Mouse (Mus musculus) heart, embryonic 11.5 days (tissue): Measurements from ENCODE around the gene 2900026A02Rik. TPM values are rescaled to one million over a fixed set of nuclear protein-coding genes. Genes with fewer than 3 reads are reported as not detected.

ENCODE experiments used
- ATAC-seq: fragments of 200-750 bp; cut with Nextera tagmentation; replicated peaks from 2 replicates; pipeline ENCODE4 v1.8.0; 2017; ENCODE audit warnings: moderate library complexity; ENCODE audit not compliant: insufficient number of reproducible peaks, low FRiP score, low TSS enrichment
- H3K27ac ChIP-seq: fragments of 300-500 bp; sonication (generic); 2 replicates; pipeline ENCODE4 v1.5.1; 2014; ENCODE audit warnings: mild to moderate bottlenecking, low read depth, low read length
- H3K27me3 ChIP-seq: fragments of 300-500 bp; sonication (generic); 2 replicates; pipeline ENCODE4 v1.6.1; 2014; ENCODE audit warnings: mild to moderate bottlenecking, low read length, mixed read lengths; ENCODE audit not compliant: control insufficient read depth, insufficient read depth
- H3K36me3 ChIP-seq: fragments of 300-500 bp; sonication (generic); 2 replicates; pipeline ENCODE4 v1.6.1; 2014; ENCODE audit warnings: mild to moderate bottlenecking, low read length, moderate library complexity, mixed read lengths; ENCODE audit not compliant: control insufficient read depth, insufficient read depth
- H3K4me1 ChIP-seq: fragments of 300-500 bp; sonication (generic); 2 replicates; pipeline ENCODE4 v1.6.1; 2014; ENCODE audit warnings: low read length; ENCODE audit not compliant: control insufficient read depth, insufficient read depth
- H3K4me2 ChIP-seq: fragments of 300-500 bp; sonication (generic); 2 replicates; pipeline ENCODE4 v1.6.1; 2014; ENCODE audit warnings: mild to moderate bottlenecking, moderate library complexity
- H3K4me3 ChIP-seq: fragments of 300-500 bp; sonication (generic); 2 replicates; pipeline ENCODE4 v1.5.1; 2014; ENCODE audit warnings: low read depth, low read length
- H3K9ac ChIP-seq: fragments of 300-500 bp; sonication (generic); 2 replicates; pipeline ENCODE4 v1.6.1; 2014; ENCODE audit warnings: mild to moderate bottlenecking, low read depth, low read length, moderate library complexity
- H3K9me3 ChIP-seq: fragments of 300-500 bp; sonication (generic); replicated peaks from 2 replicates; pipeline ENCODE4 v1.6.1; 2016; ENCODE audit warnings: low read length; ENCODE audit not compliant: control insufficient read depth
- WGBS: fragments of 180-500 bp; shearing (Covaris S2); extraction: QIAGEN DNeasy Blood & Tissue Kit; methylation state at CpG from one replicate; pipeline ENCODE4 v1.1.7; 2014; ENCODE audit not compliant: insufficient replicate concordance; 5-methylcytosine and 5-hydroxymethylcytosine counted together
- polyA plus RNA-seq: library from polyadenylated mRNA; unstranded; fragments of >200 nt; fragmentation: Nextera tagmentation; extraction: Ambion mirVana; gene quantifications from 2 replicates; pipeline ENCODE4 v1.2.1, GENCODE M21; 2014

Gene 2900026A02Rik
- polyA plus RNA-seq, 1 experiment from 2014 or later: 7.0 TPM

GRCm38 (mm10) chr5:113145171-113145570, 75.9 kb downstream of the 2900026A02Rik start:
- no peak for ATAC-seq
- Histone ChIP-seq H3K9ac (no peak overlapping the region), H3K4me1 (peaks cover 27% of the 10 kb centered on the region), H3K4me3 (no peak overlapping the region), H3K4me2 (no peak overlapping the region), H3K27me3 (no peaks in the 10 kb centered on the region), H3K27ac (peak overlapping the region; percentile 36; the same call in 1 of the 2 replicates), H3K36me3 (no peaks in the 10 kb centered on the region), H3K9me3 (no peaks in the 10 kb centered on the region)
- WGBS: 39% methylated on average over 9 of the region's 9 CpGs

- Histone ChIP-seq H3K9me3 (no peaks in the 10 kb centered on the region), H3K27ac (no peak overlapping the region), H3K27me3 (no peaks in the 10 kb centered on the region), H3K4me3 (no peak overlapping the region), H3K9ac (peak overlapping the region; percentile 1; the same call in 1 of the 2 replicates), H3K4me1 (peaks cover 27% of the 10 kb centered on the region), H3K36me3 (no peaks in the 10 kb centered on the region), H3K4me2 (no peak overlapping the region)
- no peak for ATAC-seq
- WGBS: 46% methylated on average over 11 of the region's 11 CpGs
These were observed 78.5 kb downstream of the 2900026A02Rik start for GRCm38 (mm10) chr5:113142486-113142885.

GRCm38 (mm10) chr5:113142018-113142417, 79.0 kb downstream of the 2900026A02Rik start:
- peaks cover 31% of the 10 kb centered on the region for H3K4me1 ChIP-seq
- H3K9me3 ChIP-seq: no peaks in the 10 kb centered on the region
- H3K36me3 ChIP-seq: no peaks in the 10 kb centered on the region
- ATAC-seq: no peak
- no peak overlapping the region for H3K27ac ChIP-seq
- WGBS: 83% methylated on average over 5 of the region's 5 CpGs
- no peak overlapping the region for H3K4me3 ChIP-seq
- H3K9ac ChIP-seq: no peak overlapping the region
- no peak overlapping the region for H3K4me2 ChIP-seq
- no peaks in the 10 kb centered on the region for H3K27me3 ChIP-seq

- ATAC-seq: no peak
- Histone ChIP-seq H3K4me2 (no peak overlapping the region), H3K36me3 (no peaks in the 10 kb centered on the region), H3K27me3 (no peaks in the 10 kb centered on the region), H3K9me3 (no peaks in the 10 kb centered on the region), H3K4me3 (no peak overlapping the region), H3K9ac (no peak overlapping the region), H3K4me1 (peaks cover 43% of the 10 kb centered on the region), H3K27ac (no peak overlapping the region)
- 88% methylated on average over 5 of the region's 5 CpGs for WGBS
These were observed 80.2 kb downstream of the 2900026A02Rik start for GRCm38 (mm10) chr5:113140872-113141271.

GRCm38 (mm10) chr5:113140051-113140450, 81.0 kb downstream of the 2900026A02Rik start:
- no peaks in the 10 kb centered on the region for H3K9me3 ChIP-seq
- no peak overlapping the region for H3K27ac ChIP-seq
- H3K4me1 ChIP-seq: peaks cover 43% of the 10 kb centered on the region
- 90% methylated on average over 3 of the region's 3 CpGs for WGBS
- H3K27me3 ChIP-seq: no peaks in the 10 kb centered on the region
- H3K36me3 ChIP-seq: no peaks in the 10 kb centered on the region
- H3K4me2 ChIP-seq: no peak overlapping the region
- H3K4me3 ChIP-seq: no peak overlapping the region
- ATAC-seq: no peak
- H3K9ac ChIP-seq: no peak overlapping the region

GRCm38 (mm10) chr5:113139064-113139726, 81.8 kb downstream of the 2900026A02Rik start:
- ATAC-seq: no peak
- WGBS: 52% methylated on average over 7 of the region's 7 CpGs
- Histone ChIP-seq H3K9ac (peak overlapping the region; percentile 82; the same call in 1 of the 2 replicates), H3K4me1 (peaks cover 48% of the 10 kb centered on the region), H3K9me3 (no peaks in the 10 kb centered on the region), H3K36me3 (no peaks in the 10 kb centered on the region), H3K27me3 (no peaks in the 10 kb centered on the region), H3K4me3 (peak overlapping the region; percentile 61), H3K27ac (peak overlapping the region; percentile 97; the same call in 1 of the 2 replicates), H3K4me2 (peak overlapping the region; percentile 85)

GRCm38 (mm10) chr5:113138319-113139063, 82.5 kb downstream of the 2900026A02Rik start:
- Histone ChIP-seq H3K4me1 (peaks cover 51% of the 10 kb centered on the region), H3K9me3 (no peaks in the 10 kb centered on the region), H3K9ac (peak overlapping the region; percentile 82), H3K27me3 (no peaks in the 10 kb centered on the region), H3K36me3 (no peaks in the 10 kb centered on the region), H3K4me3 (peak overlapping the region; percentile 61), H3K27ac (peak overlapping the region; percentile 97), H3K4me2 (peak overlapping the region; percentile 85)
- peak; percentile 31; the same call in 1 of the 2 replicates for ATAC-seq
- under 1% methylated on average over 43 of the region's 43 CpGs for WGBS

- 3% methylated on average over 35 of the region's 36 CpGs for WGBS
- Histone ChIP-seq H3K36me3 (no peaks in the 10 kb centered on the region), H3K27ac (peak overlapping the region; percentile 97), H3K4me1 (peaks cover 56% of the 10 kb centered on the region), H3K9me3 (no peaks in the 10 kb centered on the region), H3K9ac (peak overlapping the region; percentile 82), H3K27me3 (no peaks in the 10 kb centered on the region), H3K4me3 (peak overlapping the region; percentile 61), H3K4me2 (peak overlapping the region; percentile 85)
- ATAC-seq: 0 out of 2 replicates have a peak, but pooled peaks have one; percentile 3
These were observed 83.2 kb downstream of the 2900026A02Rik start for GRCm38 (mm10) chr5:113137691-113138318.
